Mouse (Mus musculus) embryo, embryonic 11.5 days (tissue): ENCODE data around the gene Fam92b.

Experiments
- DNase-seq: peaks from one replicate; pipeline ENCODE4 v3.0.0-alpha.2; 2012; ENCODE audit warnings: low read depth, low spot score

Gene Fam92b

DNA sequence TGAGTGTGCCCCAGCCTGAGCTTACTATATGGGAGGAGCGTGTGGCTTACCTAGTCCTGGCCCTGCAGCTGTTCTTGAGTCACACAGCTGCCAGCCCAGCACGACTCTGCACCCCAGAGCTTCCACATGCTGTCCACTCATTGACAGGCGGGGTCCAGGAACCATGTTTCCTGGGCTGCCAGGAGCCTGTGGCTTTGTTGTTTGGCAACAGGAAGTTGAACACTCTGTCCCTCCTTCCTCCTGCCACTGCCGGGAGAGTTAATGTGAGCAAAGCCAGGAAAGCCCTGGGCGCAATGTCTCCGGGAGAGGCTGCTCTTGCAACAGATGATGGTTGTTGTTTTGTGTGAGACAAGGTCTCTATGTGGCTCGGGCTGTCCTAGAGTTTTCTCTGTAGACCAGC is 24.6 kb downstream of the Fam92b start:
- DNase-seq, result no peak

DNA sequence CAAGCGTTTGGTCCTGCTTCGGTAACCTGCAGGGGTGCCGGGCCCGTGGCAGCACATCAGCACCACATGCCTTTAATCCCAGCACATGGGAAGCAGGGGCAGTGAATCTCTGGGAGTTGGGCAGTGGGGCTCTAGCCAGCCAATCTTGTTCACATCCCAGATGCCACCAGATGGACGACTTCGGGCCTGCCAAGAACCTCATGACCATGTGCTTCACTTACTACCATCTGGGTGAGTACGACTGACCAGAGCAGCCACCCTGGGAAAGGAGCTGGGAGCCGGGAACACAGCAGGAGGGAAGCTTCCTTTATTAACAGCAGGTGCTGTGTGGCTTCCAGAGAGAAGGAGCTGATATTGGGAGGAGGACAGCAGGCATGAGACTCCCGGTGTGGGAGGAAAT is 26.1 kb downstream of the Fam92b start:
- DNase-seq, result no peak

DNA sequence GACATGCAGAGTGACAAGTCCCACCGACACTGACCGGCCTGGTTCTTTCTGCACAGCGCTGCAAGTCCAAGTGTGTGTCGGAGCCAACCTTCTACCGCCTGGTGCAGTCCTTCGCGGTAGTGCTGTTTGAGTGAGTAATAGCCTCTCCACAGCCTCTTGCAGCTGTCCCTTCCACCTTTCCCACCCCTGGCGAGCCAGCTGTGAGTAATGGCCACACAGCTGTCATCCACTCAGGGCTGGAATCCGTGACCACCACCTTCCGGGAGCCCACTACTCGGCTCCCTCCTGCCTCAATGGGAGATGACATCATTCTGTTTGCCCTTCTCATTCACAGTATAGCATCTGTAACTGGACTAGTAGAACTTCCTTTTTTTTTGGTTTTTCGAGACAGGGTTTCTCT is 27.2 kb downstream of the Fam92b start:
- DNase-seq, result no peak

DNA sequence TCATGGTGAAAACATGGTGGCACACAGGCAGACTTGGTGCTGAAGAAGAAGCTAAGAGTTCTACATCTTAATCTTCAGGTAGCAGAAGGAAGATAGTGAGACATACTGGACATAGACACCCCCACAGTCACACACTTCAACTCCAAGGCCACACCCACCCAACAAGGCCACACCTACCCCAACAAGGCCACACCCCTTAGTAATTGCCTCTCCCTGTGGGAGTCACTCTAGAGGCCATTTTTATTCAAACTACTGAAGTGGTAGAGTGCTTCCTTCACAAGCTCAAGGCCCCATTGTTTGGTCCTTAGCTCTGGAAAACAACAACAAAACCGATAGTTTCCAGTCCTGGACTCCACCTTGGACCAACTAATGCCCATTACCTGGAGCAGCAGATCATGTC is 31.2 kb downstream of the Fam92b start:
- DNase-seq, result no peak

DNA sequence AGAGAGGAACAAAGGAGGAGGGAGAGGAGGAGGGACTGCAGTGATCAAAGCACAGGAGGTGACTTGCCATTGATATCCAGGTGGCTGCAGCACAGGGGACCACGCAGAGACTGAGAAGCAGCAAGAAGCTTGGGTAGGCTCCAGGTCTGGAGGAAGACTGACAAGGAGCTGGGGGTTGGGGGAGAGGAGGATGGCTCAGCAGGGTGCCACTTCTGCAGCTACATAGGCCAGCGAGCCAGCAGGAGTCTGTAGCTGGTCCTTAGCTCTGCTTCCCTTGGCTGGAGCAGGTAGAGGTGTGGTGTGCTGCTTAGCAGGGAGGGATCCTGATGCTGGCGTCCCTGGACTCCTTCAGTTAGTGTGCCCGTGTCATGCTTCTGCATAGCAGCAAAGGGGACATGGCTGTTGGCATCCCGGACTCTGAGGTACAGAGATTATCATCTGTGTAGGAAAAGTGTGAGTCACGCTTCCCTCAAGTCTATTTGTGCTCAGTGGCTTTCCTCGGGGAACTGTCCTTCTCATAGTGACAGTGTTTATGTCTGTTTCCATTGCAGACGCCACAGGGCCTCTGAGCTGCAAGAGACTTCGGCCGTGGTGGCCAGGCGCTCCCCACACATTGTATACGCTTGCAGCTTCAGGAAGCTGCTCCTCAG is 32.5 kb downstream of the Fam92b start:
- no peak for DNase-seq

DNA sequence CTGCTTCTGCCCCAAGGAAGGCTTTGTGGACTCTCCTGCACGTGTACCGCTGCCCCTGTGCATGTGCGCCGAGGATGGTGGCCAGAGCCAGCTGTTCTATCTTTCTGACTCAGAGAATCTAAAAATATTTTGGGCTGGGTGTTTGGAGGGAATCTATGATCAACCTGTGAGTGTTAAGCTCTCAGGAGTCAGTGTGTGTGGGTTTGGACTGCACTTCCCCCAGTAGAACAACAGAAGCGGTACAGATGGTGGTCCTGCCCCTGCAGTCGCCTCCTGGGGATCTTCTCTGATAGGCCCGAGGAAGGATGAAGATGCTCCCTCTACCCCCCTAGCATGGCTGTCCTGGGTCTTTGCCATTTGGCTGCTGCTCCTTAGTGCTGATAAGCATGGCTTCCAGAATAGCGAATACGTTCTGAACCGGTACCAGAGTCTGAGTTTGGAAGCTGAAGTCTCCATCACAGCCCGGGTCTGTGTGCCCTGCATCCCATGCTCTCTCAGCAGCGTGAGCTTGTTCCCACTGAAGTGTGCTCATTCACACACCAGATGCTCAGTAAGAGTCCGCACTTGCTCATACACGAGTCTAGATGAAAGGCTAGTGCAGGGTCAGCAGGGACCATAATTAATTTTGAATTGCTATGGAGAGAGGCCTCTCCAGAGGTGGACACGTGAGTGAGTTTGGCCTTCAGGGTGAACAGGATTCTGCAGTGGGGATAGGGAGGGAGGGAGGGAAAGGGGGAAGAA is 33.2 kb downstream of the Fam92b start:
- DNase-seq, result no peak

DNA sequence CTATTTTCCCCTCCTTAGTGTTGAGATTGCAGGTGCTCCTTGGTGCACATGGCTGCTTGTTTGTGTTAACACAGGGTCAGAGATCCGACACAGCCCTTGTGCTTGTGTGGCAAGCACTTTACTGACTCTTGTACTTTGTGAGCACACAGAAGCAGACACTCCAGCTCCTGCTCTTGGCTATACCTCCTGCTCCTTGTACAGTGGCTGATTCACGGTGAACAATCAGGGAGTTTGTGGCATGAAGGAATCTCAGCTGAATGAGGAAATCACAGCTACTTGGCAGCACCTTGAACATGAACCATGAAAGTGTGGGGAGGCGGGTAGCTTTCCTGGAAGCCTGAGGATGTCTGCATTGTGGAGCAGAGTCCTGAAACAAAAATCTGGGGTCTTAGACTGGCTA is 36.5 kb downstream of the Fam92b start:
- DNase-seq, result no peak

DNA sequence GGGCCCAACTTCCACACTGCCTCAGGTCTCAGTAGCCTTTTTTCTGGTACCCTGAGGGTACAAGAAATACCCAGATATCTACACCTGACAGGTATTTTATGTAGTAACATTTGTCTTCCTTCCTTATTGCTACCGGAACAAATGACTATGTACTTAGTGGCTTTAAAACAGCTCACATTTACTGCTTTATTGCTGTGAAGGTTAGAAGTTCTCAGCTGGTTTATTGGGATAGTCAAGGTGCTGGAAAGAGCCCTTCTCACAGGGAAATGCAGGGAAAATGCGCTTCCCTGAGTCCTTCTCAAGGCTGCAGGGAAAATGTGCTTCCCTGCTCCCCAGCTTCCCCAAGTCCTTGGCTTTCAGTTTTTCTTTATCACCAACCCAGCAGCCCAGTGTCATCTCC is 38.3 kb downstream of the Fam92b start:
- no peak for DNase-seq

DNA sequence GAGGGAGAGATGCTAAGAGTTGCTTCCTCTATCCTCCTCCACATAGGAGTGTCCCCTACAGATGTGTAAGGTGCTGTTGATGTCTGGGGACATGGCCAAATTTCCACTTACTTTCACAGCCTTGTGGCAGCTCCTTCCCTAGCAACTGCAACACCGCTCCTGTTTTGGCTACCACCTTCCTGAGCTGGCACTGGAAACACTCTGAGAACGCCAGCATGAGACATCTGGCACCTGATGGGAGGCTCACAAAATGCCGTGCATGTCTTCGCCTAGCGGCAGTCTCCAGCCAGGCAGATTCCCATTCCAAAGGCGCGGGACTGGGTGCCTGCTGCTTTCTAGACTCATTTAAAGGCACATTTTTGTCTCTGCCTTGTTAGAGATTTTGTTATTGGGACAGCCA is 40.6 kb downstream of the Fam92b start:
- no peak for DNase-seq

DNA sequence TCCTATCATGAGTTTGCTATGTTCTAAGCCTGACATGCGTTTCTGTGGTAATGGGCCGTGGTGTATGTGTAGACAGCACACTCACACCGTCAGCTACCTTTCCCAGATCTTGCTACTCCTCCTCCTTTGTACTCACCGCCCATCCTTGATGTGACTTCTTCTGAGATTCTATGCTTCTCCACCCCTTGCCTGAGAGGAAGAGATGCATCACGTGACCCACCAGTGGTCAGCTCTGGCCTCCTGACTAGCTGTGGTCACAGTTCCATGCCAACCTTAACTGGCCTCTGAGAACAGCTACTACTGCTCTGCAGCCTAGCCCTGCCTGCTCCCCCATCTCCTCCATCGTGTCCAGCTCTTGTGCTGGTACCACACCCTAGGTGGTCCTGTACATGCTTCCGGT is 41.6 kb downstream of the Fam92b start:
- DNase-seq, result no peak

DNA sequence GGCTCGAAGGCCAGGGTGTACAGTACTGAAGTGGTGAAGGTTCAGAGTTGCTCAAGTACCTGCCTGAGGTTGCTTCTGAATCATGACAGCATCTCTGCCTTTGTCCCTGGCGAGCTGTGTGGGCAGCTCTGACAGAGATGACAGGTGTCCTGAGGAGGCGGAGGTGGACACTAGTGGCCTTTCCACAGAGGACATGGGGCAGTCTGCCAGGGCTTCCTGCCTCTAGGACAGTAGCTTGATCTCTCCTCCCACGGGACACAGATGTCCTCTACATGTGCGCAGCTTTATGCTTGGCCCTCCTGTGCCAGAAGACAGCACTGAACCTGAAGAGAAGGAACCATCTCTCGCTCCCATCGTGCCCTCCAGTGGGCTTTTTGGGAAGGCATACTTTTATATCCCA is 44.1 kb downstream of the Fam92b start:
- DNase-seq, result no peak

DNA sequence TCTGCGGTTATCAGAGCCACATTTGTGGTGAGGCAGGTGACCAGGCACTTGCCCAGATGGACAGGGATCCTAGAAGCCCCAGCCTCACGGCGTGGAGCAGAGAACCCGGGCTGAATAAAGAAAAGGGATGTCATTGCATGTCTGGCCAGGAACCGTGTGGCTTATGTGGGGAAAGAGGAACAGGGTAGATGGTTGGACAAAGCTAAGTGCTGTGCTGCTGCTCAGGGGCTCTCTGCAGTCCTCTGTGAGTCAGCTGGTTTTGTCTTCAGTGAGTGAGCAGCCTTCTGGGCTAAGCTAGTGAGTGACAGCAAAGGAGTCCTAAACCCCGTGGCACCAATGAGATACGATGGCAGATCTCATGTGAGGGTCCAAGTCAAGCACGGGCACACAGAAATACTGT is 46.1 kb downstream of the Fam92b start:
- DNase-seq, result no peak

DNA sequence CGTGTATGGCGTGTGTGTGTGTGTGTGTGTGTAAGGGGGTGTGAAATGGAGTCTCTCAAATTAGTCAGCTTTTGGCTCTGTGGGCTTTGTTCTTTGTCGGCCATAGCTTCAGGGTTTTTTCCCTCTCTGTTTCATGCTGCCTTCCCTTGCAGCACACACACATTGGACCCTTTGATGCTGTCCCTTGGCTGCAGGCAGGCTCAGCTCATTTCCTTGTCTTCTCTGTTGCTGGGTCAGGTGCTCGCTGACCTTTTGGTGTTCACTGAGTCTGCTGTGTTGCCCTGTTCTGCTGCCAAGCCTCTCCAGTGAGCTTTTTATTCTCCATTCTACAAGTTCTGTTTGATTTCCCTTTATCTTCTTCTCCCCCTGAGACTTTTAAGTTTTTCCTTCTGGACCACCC is 47.7 kb downstream of the Fam92b start:
- no peak for DNase-seq

DNA sequence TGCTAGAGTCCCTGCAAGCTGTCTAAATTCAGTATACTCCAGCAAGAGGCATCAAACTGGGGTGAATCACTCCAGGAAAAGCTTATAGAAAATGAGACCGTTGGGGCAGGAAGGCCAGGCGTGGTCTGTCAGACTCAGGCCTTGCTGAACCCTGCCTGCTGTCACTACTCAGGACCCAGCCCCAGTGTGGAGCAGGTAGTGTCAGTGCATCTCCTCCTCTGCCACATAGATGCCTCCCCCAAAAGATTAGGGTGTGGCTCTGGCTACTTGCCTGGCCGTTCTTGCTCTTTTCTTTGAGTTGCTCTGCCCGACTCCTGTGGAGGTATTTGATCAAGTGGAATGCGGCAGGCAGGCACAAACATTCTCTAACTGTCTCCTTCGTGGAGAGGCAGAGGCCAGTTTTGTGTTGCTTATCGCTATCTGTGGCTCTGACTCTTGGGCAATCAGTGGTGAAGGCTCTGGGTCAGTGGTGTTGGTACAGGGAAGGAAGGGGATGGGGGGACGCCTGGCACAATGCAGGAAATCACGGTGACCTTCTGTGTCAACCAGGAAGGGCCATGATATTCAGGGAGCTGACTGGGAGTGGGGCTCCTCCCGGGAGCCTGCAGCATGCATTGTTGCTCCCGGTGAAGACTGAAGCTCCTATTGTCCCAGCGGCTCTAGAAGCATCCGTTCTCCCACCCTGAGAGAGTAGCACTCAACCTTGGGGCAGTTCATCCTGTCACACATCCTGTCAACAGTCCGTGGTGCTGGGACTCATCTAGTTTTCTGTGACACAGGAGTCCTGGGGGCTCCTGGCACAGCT is 50.7 kb downstream of the Fam92b start:
- DNase-seq, result no peak

DNA sequence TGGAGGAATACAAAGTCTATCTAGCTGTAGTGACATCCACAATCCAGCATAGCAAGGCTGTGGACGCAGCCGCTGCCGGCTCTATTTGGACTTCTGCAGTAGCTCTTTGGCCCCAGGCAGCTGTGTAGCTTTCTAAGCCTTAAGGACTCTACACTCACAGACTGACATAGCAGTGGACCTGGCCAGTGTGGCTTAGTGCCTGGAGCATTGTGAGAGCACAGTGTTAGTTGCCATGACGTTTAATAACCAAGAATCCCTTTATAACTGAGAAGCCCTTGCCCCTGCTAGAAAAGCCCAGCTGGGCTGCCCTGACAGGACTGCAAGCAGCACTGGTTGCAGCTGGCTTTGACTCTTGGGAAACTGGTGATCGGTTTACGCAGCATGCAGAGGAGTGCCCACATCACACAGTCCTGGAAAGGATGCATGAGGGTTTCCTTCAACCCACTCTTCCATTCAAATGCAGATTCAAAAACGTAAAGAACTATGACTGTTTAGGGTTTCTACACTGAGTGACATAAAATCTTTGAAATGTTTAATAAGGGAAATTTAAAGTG is 52.4 kb downstream of the Fam92b start:
- DNase-seq, result no peak

DNA sequence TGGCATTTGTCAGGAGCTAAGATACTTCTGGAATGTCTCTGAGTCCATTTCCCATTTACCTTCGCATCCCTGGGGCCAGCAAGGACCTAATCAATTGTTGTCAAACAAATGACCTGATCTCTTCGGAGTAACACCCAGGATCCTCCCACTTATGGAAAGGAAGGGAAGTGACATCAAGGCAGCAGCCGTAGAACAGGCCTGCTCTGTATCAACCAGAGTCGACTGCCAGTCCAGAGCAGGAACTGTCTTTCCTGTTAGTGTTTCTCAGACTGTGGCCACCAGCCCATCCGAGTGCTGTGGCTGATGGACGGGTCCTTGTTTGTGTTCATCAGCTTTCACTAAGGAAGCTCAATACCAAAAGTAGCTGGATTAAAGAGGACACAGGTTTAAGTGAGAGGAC is 53.0 kb downstream of the Fam92b start:
- no peak for DNase-seq

DNA sequence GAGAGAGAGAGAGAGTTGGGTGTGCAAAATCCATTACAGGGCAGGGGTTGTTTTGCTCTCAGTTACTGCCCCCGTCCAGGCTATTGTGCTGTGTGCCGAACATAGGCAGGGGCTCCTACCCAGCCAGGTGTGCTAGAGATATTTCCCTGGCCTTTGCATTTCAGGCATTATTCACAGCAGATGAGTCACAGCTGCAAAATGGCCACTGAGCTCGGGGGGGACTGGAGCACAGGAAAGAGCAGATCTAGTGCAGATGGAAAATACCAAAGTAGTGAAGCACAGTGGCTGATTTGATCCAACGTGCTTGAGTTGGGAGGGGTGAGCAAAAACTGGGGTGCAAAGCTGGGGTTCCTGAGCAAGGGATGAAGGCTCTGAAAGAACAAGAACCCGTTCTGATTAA is 56.3 kb downstream of the Fam92b start:
- no peak for DNase-seq

DNA sequence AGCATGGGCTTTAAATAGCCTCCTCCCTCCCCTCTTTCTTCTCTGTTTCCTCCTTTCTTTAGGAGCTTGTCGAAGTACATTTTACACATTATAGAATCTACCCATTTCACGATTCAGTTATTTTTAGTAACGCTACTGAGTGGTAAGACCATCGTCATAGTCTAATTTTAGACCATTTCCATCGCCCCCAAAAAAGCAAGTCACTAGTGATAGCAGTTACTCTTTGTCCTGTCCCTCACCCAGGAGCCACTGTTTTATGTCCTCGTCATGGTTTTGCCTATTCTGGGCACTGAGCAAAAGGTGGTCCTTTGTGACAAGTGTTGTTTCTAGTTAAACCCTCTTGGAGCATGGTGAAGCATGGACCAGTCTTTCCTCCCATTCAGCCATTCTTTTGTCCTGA is 57.3 kb downstream of the Fam92b start:
- DNase-seq, result no peak

DNA sequence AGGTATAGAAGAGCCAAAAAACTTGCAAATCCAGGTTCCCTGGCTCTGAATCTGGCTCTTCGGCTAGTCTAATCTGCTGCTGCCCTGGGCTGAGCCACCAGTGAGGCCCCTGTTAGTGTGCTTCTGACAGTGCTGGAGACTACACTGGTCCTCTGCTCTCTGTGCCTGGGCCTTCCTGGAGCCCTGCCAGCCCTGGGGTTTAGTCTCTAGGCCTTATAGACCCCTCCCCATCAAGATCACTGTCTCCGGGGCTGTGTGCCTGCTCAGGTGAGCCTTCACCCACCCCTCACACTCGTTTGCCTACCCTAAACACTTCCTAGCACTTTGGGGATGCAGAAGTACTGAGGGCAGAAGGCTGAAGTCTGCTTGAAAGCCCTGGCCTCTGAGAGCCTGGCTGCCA is 57.8 kb downstream of the Fam92b start:
- DNase-seq, result no peak

DNA sequence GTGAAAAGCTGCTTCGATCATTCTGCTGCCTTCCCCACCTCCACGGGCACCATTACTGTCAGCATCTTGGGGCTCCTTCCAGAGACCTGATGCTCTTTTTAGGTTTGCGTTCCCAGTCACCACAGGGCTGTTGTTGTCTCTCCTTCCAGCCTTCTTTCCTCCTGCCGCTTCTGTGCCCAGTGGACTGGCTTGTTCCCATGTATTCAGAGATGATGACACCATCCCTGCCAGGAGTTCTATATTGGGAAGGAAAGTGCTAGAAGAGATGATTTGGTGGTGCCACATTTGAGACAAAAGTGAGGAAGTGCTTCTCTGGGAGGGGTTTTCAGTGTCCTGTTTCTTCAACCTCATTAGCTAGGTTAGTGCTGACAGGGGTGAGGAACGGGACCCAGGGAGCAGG is 58.4 kb downstream of the Fam92b start:
- DNase-seq, result no peak

DNA sequence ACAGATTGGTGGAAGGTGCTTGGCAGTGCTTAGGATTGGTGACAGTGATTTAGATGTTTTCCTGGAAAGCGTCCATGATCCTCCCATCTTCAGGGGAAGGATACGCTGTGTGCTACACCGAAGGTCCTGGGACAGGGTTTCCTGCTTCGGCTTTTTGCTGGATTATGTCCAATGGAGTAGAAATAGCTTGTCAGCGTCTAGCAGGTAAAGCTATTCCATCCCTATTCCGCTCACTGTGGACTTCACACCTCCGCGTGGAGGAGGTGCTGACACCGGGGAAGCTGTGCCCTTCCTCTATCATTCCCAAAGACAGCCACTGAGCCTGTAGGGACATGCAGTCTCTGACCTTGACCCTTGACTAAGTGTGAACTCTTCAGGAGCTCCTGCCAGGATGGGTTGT is 59.1 kb downstream of the Fam92b start:
- DNase-seq, result no peak

DNA sequence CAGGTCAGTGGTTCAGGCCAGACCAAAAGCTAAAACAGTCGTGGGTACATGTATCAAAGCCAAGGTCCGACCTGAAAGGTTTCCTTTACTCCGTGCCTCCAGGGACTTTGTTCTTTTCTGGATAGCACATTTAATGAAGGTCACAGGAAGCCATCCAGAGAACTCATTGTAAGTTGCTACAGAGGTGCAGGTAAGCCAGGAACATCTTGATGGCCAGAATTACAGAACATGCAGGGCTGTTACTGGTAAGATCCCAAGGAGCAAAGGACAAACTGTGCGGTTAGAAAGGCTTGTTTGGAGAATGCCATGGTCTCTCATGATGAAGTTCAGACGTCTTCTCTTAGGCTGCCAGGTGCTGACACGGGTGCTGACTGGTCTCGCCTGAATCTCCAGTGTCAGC is 60.7 kb downstream of the Fam92b start:
- no peak for DNase-seq
